Mouse (Mus musculus): ENCODE measurements around the gene Hist1h3d.
"Not testable (repeated sequence)": the region's sequence is repeated elsewhere in the genome, so short reads cannot be mapped to it uniquely, and the experiment has no call there.

Gene Hist1h3d

GRCm38 (mm10) chr13:23542225-23542980, 33.2 kb upstream of the Hist1h3d start:
- not testable (repeated sequence) for DNase-seq (ENCODE audit: low spot score)

GRCm38 (mm10) chr13:23542999-23543607, 32.5 kb upstream of the Hist1h3d start, which contains the start of gene Hist1h2bh:
Hist1h2bh (minus strand) TSS chr13:23543392.
- DNase-seq (ENCODE audit: low spot score) = peak; percentile 85

GRCm38 (mm10) chr13:23543965-23544786, 31.4 kb upstream of the Hist1h3d start, which contains the start of gene Hist1h3f:
Hist1h3f (plus strand) TSS chr13:23544052.
- DNase-seq (ENCODE audit: low spot score) = peak; percentile 90

GRCm38 (mm10) chr13:23544787-23545120, 30.8 kb upstream of the Hist1h3d start:
- DNase-seq (ENCODE audit: low spot score) = not testable (repeated sequence)

GRCm38 (mm10) chr13:23546694-23547093, 28.9 kb upstream of the Hist1h3d start:
- no peak for DNase-seq (ENCODE audit: low spot score)

- DNase-seq (ENCODE audit: low spot score) = no peak
These were observed 24.8 kb upstream of the Hist1h3d start for GRCm38 (mm10) chr13:23550761-23551145.

- DNase-seq (ENCODE audit: low spot score) = peak; percentile 91
These were observed 24.3 kb upstream of the Hist1h3d start, which contains the start of gene Hist1h4f for GRCm38 (mm10) chr13:23551146-23551834. Hist1h4f (minus strand) TSS chr13:23551648.

- no peak for DNase-seq (ENCODE audit: low spot score)
These were observed 23.3 kb upstream of the Hist1h3d start for GRCm38 (mm10) chr13:23551931-23552914.

- DNase-seq (ENCODE audit: low spot score) = no peak
These were observed 22.6 kb upstream of the Hist1h3d start, which contains the start of gene Hist1h1d for GRCm38 (mm10) chr13:23552962-23553361. Hist1h1d (plus strand) TSS chr13:23553262.

GRCm38 (mm10) chr13:23554393-23554792, 21.2 kb upstream of the Hist1h3d start:
- DNase-seq (ENCODE audit: low spot score) = no peak

GRCm38 (mm10) chr13:23554925-23555838, 20.4 kb upstream of the Hist1h3d start:
- DNase-seq (ENCODE audit: low spot score) = no peak

GRCm38 (mm10) chr13:23555839-23556416, 19.6 kb upstream of the Hist1h3d start:
- peak; percentile 86 for DNase-seq (ENCODE audit: low spot score)

GRCm38 (mm10) chr13:23556906-23557305, 18.7 kb upstream of the Hist1h3d start:
- no peak for DNase-seq (ENCODE audit: low spot score)

- DNase-seq (ENCODE audit: low spot score) = not testable (repeated sequence)
These were observed 14.9 kb upstream of the Hist1h3d start for GRCm38 (mm10) chr13:23560699-23561098.

GRCm38 (mm10) chr13:23561531-23561882, 14.1 kb upstream of the Hist1h3d start:
- DNase-seq (ENCODE audit: low spot score) = not testable (repeated sequence)

- peak; percentile 95 for DNase-seq (ENCODE audit: low spot score)
These were observed 13.5 kb upstream of the Hist1h3d start, which contains the start of gene Hist1h3e for GRCm38 (mm10) chr13:23561883-23562659. Hist1h3e (minus strand) TSS chr13:23562369.

- no peak for DNase-seq (ENCODE audit: low spot score)
These were observed 12.7 kb upstream of the Hist1h3d start for GRCm38 (mm10) chr13:23562699-23563462.
